Mouse (Mus musculus) MEL (cell line): Measurements from ENCODE around the gene Pdcd11. TPM values are rescaled to one million over a fixed set of nuclear protein-coding genes. Genes with fewer than 3 reads are reported as not detected.

Source experiments
- DNase-seq: peaks from one replicate; pipeline ENCODE4 v3.0.0; 2011; ENCODE audit warnings: low read depth, low spot score
- H3K27ac ChIP-seq: 2 replicates; pipeline ENCODE4 v1.5.1; 2012; ENCODE audit warnings: low read depth, mild to moderate bottlenecking, control low read depth, low read length, moderate library complexity; ENCODE audit not compliant: control insufficient read depth
- H3K27me3 ChIP-seq, 2 experiments: fragments of 150-350 bp in 1 of 2; sonication (generic) in 1 of 2; 2 replicates each; pipeline ENCODE4 v1.6.1; 2012; ENCODE audit warnings: low read length in 2 of 2, mild to moderate bottlenecking in 2 of 2, improper control_type of control experiment in 1 of 2, moderate library complexity in 1 of 2; ENCODE audit not compliant: insufficient read depth in 2 of 2, control insufficient read depth in 1 of 2
- H3K36me3 ChIP-seq, 2 experiments: 2 replicates each; pipeline ENCODE4 v1.6.1; 2012 to 2014; ENCODE audit warnings: low read length in 2 of 2, improper control_type of control experiment in 1 of 2, inconsistent platforms in 1 of 2, mild to moderate bottlenecking in 1 of 2; ENCODE audit not compliant: insufficient read depth in 2 of 2, control insufficient read depth in 1 of 2
- H3K4me1 ChIP-seq, 2 experiments: fragments of 150-350 bp in 1 of 2; sonication (generic) in 1 of 2; 2 replicates each; pipeline ENCODE4 v1.6.1; 2012; ENCODE audit warnings: low read length in 2 of 2, improper control_type of control experiment in 1 of 2, mild to moderate bottlenecking in 1 of 2; ENCODE audit not compliant: insufficient read depth in 2 of 2, control insufficient read depth in 1 of 2
- H3K4me3 ChIP-seq, 2 experiments: fragments of 150-350 bp in 1 of 2; sonication (generic) in 1 of 2; 2 replicates each; pipeline ENCODE4 v1.5.1; 2012; ENCODE audit warnings: low read depth in 2 of 2, low read length in 2 of 2, mild to moderate bottlenecking in 2 of 2, moderate library complexity in 2 of 2, control low read depth in 1 of 2, improper control_type of control experiment in 1 of 2; ENCODE audit not compliant: control insufficient read depth in 1 of 2, insufficient read depth in 1 of 2
- H3K79me2 ChIP-seq: 2 replicates; pipeline ENCODE4 v1.6.1; 2012; ENCODE audit warnings: mild to moderate bottlenecking, low read length, moderate library complexity; ENCODE audit not compliant: control insufficient read depth, poor library complexity, insufficient read depth
- H3K9ac ChIP-seq: 2 replicates; pipeline ENCODE4 v1.6.1; 2012; ENCODE audit warnings: low read depth, mild to moderate bottlenecking, control low read depth, low read length, moderate library complexity; ENCODE audit not compliant: control insufficient read depth, poor library complexity, severe bottlenecking
- H3K9me3 ChIP-seq: fragments of 150-350 bp; sonication (generic); replicated peaks from 2 replicates; pipeline ENCODE4 v1.6.1; 2012; ENCODE audit warnings: mild to moderate bottlenecking, low read length, improper control_type of control experiment, moderate library complexity; ENCODE audit not compliant: insufficient read depth
- CHD1 ChIP-seq: IDR thresholded peaks from 2 replicates; pipeline ENCODE4 v1.6.1; 2012; ENCODE audit warnings: low read depth, mild to moderate bottlenecking, inconsistent platforms, low read length, improper control_type of control experiment
- CHD2 ChIP-seq: IDR thresholded peaks from 2 replicates; pipeline ENCODE4 v1.6.1; 2011; ENCODE audit warnings: low read length, improper control_type of control experiment
- CTCF ChIP-seq, 3 experiments: IDR thresholded peaks in 2 of 3; conservative IDR thresholded peaks in 1 of 3; 2 replicates each; pipeline ENCODE4 v1.5.1; 2011 to 2012; ENCODE audit warnings: low read length in 3 of 3, low read depth in 2 of 3, mild to moderate bottlenecking in 2 of 3, improper control_type of control experiment in 1 of 3, inconsistent platforms in 1 of 3, mixed read lengths in 1 of 3, moderate library complexity in 1 of 3; ENCODE audit not compliant: control insufficient read depth in 1 of 3, insufficient read depth in 1 of 3, poor library complexity in 1 of 3, severe bottlenecking in 1 of 3
- E2F4 ChIP-seq: IDR thresholded peaks from 2 replicates; pipeline ENCODE4 v1.6.1; 2011; ENCODE audit warnings: low read depth, low read length, improper control_type of control experiment, borderline replicate concordance
- ELF1 ChIP-seq: IDR thresholded peaks from 2 replicates; pipeline ENCODE4 v1.6.1; 2014; ENCODE audit warnings: low read depth, mild to moderate bottlenecking, inconsistent platforms, low read length, improper control_type of control experiment, moderate library complexity
- KAT2A ChIP-seq: conservative IDR thresholded peaks from 2 replicates; pipeline ENCODE4 v1.6.1; 2012; ENCODE audit warnings: low read depth, low read length, improper control_type of control experiment, inconsistent platforms
- MAX ChIP-seq: IDR thresholded peaks from 2 replicates; pipeline ENCODE4 v1.6.1; 2011; ENCODE audit warnings: low read length, improper control_type of control experiment
- MAZ ChIP-seq: IDR thresholded peaks from 2 replicates; pipeline ENCODE4 v1.6.1; 2012; ENCODE audit warnings: low read depth, mild to moderate bottlenecking, inconsistent platforms, low read length, improper control_type of control experiment
- MXI1 ChIP-seq: IDR thresholded peaks from 2 replicates; pipeline ENCODE4 v1.6.1; 2011; ENCODE audit warnings: mild to moderate bottlenecking, low read depth, low read length, improper control_type of control experiment
- MYC ChIP-seq: IDR thresholded peaks from 2 replicates; pipeline ENCODE4 v1.6.1; 2011; ENCODE audit warnings: low read depth, mild to moderate bottlenecking, low read length, improper control_type of control experiment, moderate library complexity
- NRF1 ChIP-seq: IDR thresholded peaks from 2 replicates; pipeline ENCODE4 v1.6.1; 2014; ENCODE audit warnings: low read depth, mild to moderate bottlenecking, inconsistent platforms, low read length, improper control_type of control experiment, moderate library complexity; ENCODE audit not compliant: poor library complexity, insufficient read depth, severe bottlenecking
- POLR2A ChIP-seq, 2 experiments: IDR thresholded peaks; 2 replicates each; pipeline ENCODE4 v1.6.1; 2011 to 2012; ENCODE audit warnings: low read length in 2 of 2, mild to moderate bottlenecking in 2 of 2, control low read depth in 1 of 2, improper control_type of control experiment in 1 of 2, low read depth in 1 of 2, moderate library complexity in 1 of 2; ENCODE audit not compliant: control insufficient read depth in 1 of 2, insufficient read depth in 1 of 2, poor library complexity in 1 of 2
- RAD21 ChIP-seq: IDR thresholded peaks from 2 replicates; pipeline ENCODE4 v1.6.1; 2011; ENCODE audit warnings: mild to moderate bottlenecking, low read depth, low read length, improper control_type of control experiment
- RCOR1 ChIP-seq: IDR thresholded peaks from 2 replicates; pipeline ENCODE4 v1.6.1; 2012; ENCODE audit warnings: low read depth, mild to moderate bottlenecking, inconsistent platforms, low read length, improper control_type of control experiment
- SIN3A ChIP-seq: IDR thresholded peaks from 2 replicates; pipeline ENCODE4 v1.6.1; 2012; ENCODE audit warnings: low read length, improper control_type of control experiment, inconsistent platforms
- SMC3 ChIP-seq: IDR thresholded peaks from 2 replicates; pipeline ENCODE4 v1.6.1; 2011; ENCODE audit warnings: low read depth, low read length, improper control_type of control experiment
- TBP ChIP-seq: IDR thresholded peaks from 2 replicates; pipeline ENCODE4 v1.8.0; 2011; ENCODE audit warnings: low read depth, low read length, improper control_type of control experiment
- TCF12 ChIP-seq: IDR thresholded peaks from 2 replicates; pipeline ENCODE4 v1.6.1; 2014; ENCODE audit warnings: low read depth, mild to moderate bottlenecking, inconsistent platforms, low read length, improper control_type of control experiment, moderate library complexity
- UBTF ChIP-seq: IDR thresholded peaks from 2 replicates; pipeline ENCODE4 v1.6.1; 2012; ENCODE audit warnings: low read depth, mild to moderate bottlenecking, inconsistent platforms, low read length, improper control_type of control experiment, moderate library complexity, borderline replicate concordance; ENCODE audit not compliant: insufficient read depth
- USF2 ChIP-seq, 2 experiments: IDR thresholded peaks; 2 replicates each; pipeline ENCODE4 v1.6.1; 2011 to 2012; ENCODE audit warnings: improper control_type of control experiment in 2 of 2, low read length in 2 of 2, borderline replicate concordance in 1 of 2, inconsistent platforms in 1 of 2, low read depth in 1 of 2, mild to moderate bottlenecking in 1 of 2; ENCODE audit not compliant: insufficient read depth in 1 of 2
- ZC3H11A ChIP-seq: IDR thresholded peaks from 2 replicates; pipeline ENCODE4 v1.6.1; 2012; ENCODE audit warnings: low read depth, mild to moderate bottlenecking, inconsistent platforms, low read length, improper control_type of control experiment
- ZKSCAN1 ChIP-seq: IDR thresholded peaks from 2 replicates; pipeline ENCODE4 v1.6.1; 2012; ENCODE audit warnings: low read depth, mild to moderate bottlenecking, inconsistent platforms, low read length, improper control_type of control experiment, moderate library complexity
- ZMIZ1 ChIP-seq: IDR thresholded peaks from 2 replicates; pipeline ENCODE4 v1.6.1; 2012; ENCODE audit warnings: low read depth, mild to moderate bottlenecking, inconsistent platforms, low read length, improper control_type of control experiment, moderate library complexity
- polyA plus RNA-seq, 2 experiments: library from polyadenylated mRNA; stranded (reverse) in 1 of 2; unstranded in 1 of 2; fragments of >175 nt in 1 of 2; fragments of >200 nt in 1 of 2; gene quantifications; 2 replicates each; pipeline versions ENCODE4 v1.2.1 to v1.2.4; 2012; ENCODE audit warnings: low replicate concordance in 2 of 2, low read depth in 1 of 2; ENCODE audit not compliant: insufficient read length in 2 of 2, insufficient read depth in 1 of 2, missing spikeins in 1 of 2
- total RNA-seq: library from RNA; depleted of rRNA; stranded (reverse); fragments of 300-350 nt; gene quantifications from 2 replicates; pipeline ENCODE4 v1.2.3, GENCODE M21; 2012

Pdcd11 gene
- total and polyA plus RNA-seq, 3 experiments = 79.6 to 107 (median 81.8) TPM

DNA sequence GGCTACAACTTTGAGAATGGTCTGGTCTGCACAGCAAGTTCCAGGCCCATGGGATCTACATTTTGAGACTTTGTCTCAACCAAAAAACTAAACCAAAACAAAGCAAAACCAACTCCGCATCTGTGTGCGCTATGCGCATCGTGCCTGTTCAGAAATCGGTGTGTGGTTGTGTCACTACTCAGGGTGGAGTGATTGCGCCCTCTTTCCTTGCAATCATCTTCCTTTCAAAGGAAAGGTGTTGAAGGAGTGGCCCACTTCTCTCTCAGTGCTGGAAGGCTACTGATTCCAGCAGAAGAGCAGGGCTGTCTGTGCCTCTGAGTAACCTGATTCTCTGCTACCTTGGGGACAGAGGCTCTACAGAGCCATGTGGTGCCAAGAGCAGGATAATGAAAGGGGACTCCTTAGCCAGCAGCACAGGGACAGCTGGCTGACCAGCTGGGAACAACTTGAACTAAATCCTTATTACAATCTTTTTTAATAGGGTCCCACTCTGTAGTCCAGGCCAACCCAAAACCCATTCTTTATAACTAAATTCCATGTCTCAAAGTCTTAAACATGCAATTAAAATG is 72.7 kb downstream of the Pdcd11 start:
- TF ChIP-seq USF2 (IDR thresholded peaks at IDR 0.05; ENCODE audit: borderline replicate concordance in 1 of 2, insufficient read depth in 1 of 2, low read depth in 1 of 2, low read length in 2 of 2) (no peak), E2F4 (no peak)
- Histone ChIP-seq H3K36me3 (no peaks in the 10 kb centered on the region; a peak in 1 of 4 replicates), H3K9me3 (no peaks in the 10 kb centered on the region), H3K4me1 (no peaks in the 10 kb centered on the region; a peak in 1 of 4 replicates), H3K9ac (no peak overlapping the region), H3K27me3 (peaks cover 0 to 2% of the 10 kb centered on the region in 2 experiments; a peak in 1 of 4 replicates), H3K79me2 (no peaks in the 10 kb centered on the region), H3K4me3 (no peak overlapping the region), H3K27ac (no peak overlapping the region)
- no peak for DNase-seq

DNA sequence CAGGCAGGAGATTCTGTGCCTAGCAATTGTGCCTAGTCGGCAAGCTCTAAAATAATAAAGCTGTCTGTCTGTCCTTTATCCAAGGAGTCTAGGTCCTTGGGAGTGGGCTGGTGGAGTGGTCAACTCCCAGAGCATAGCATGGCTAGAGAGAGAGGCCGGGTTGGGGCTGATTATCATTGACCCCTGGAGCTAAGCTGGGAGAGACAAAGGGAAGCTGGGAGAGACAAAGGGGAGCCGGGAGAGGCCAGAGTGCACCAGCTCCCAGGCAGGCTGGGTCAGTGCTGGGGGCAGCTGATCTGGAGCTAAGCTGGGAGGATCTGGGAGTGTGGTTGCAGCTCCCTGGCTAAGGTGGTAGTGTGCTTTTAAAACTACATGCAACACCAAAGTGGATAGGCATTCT is 76.2 kb downstream of the Pdcd11 start:
- H3K9ac ChIP-seq = no peak overlapping the region
- H3K79me2 ChIP-seq = no peaks in the 10 kb centered on the region; the same call in 1 of the 2 replicates
- no peak for DNase-seq
- peaks cover 0 to 3% of the 10 kb centered on the region in 2 experiments; a peak in 2 of 4 replicates for H3K36me3 ChIP-seq
- H3K9me3 ChIP-seq = no peaks in the 10 kb centered on the region
- no peaks in the 10 kb centered on the region for H3K27me3 ChIP-seq
- TF ChIP-seq MAZ (no peak), MAX (no peak)
- TF ChIP-seq, all 39 proteins: peak for 0
- H3K4me1 ChIP-seq = no peaks in the 10 kb centered on the region; a peak in 1 of 4 replicates
- H3K4me3 ChIP-seq = no peak overlapping the region
- H3K27ac ChIP-seq = no peak overlapping the region

GRCm38 (mm10) chr19:47167617-47168214 is 77.1 kb downstream of the Pdcd11 start:
- Histone ChIP-seq H3K9me3 (no peaks in the 10 kb centered on the region), H3K79me2 (no peaks in the 10 kb centered on the region; the same call in 1 of the 2 replicates), H3K9ac (peak overlapping the region; percentile 62), H3K4me1 (no peaks in the 10 kb centered on the region; a peak in 1 of 4 replicates), H3K4me3 (peak overlapping the region; percentile 35 to 59; a peak in 3 of 4 replicates), H3K27me3 (no peaks in the 10 kb centered on the region), H3K36me3 (peaks cover 0 to 3% of the 10 kb centered on the region in 2 experiments; a peak in 2 of 4 replicates), H3K27ac (peak overlapping the region; percentile 69)
- DNase-seq = peak; percentile 90
- TF ChIP-seq ZKSCAN1 (no peak), SMC3 (no peak), TBP (peak; percentile 99), MXI1 (peak; percentile 71; the same call in 1 of the 2 replicates), SIN3A (0 out of 2 replicates have a peak, but pooled peaks have one; percentile 7), E2F4 (no peak), ZMIZ1 (no peak), ZC3H11A (no peak), KAT2A (peak; percentile 39; the same call in 1 of the 2 replicates), UBTF (no peak), CHD1 (no peak), ELF1 (peak; percentile 31; the same call in 1 of the 2 replicates), POLR2A (IDR thresholded peaks at IDR 0.05; ENCODE audit: control insufficient read depth in 1 of 2, insufficient read depth in 1 of 2, low read depth in 1 of 2, low read length in 2 of 2, poor library complexity in 1 of 2) (no peak), CHD2 (no peak), TCF12 (peak; percentile 24; the same call in 1 of the 2 replicates), MYC (no peak; the same call in 1 of the 2 replicates), NRF1 (no peak), RCOR1 (no peak), RAD21 (no peak), CTCF (IDR thresholded peaks at IDR 0.05 in 2 of 3, conservative IDR thresholded peaks at IDR 0.05 in 1 of 3; ENCODE audit: control insufficient read depth in 1 of 3, insufficient read depth in 1 of 3, low read depth in 2 of 3, low read length in 3 of 3, poor library complexity in 1 of 3, severe bottlenecking in 1 of 3) (no peak), USF2 (IDR thresholded peaks at IDR 0.05; ENCODE audit: borderline replicate concordance in 1 of 2, insufficient read depth in 1 of 2, low read depth in 1 of 2, low read length in 2 of 2) (no peak)
